Mouse (Mus musculus): ENCODE data around the gene Mup6. TPM values are rescaled to one million over a fixed set of nuclear protein-coding genes. Genes with fewer than 3 reads are reported as not detected.
"Not testable (repeated sequence)": the region's sequence is repeated elsewhere in the genome, so short reads cannot be mapped to it uniquely, and the experiment has no call there.

Gene Mup6
- not detected in 2 replicates for polyA plus RNA-seq (2016; fragmentation: Nextera tagmentation; extraction: Ambion mirVana)

DNA sequence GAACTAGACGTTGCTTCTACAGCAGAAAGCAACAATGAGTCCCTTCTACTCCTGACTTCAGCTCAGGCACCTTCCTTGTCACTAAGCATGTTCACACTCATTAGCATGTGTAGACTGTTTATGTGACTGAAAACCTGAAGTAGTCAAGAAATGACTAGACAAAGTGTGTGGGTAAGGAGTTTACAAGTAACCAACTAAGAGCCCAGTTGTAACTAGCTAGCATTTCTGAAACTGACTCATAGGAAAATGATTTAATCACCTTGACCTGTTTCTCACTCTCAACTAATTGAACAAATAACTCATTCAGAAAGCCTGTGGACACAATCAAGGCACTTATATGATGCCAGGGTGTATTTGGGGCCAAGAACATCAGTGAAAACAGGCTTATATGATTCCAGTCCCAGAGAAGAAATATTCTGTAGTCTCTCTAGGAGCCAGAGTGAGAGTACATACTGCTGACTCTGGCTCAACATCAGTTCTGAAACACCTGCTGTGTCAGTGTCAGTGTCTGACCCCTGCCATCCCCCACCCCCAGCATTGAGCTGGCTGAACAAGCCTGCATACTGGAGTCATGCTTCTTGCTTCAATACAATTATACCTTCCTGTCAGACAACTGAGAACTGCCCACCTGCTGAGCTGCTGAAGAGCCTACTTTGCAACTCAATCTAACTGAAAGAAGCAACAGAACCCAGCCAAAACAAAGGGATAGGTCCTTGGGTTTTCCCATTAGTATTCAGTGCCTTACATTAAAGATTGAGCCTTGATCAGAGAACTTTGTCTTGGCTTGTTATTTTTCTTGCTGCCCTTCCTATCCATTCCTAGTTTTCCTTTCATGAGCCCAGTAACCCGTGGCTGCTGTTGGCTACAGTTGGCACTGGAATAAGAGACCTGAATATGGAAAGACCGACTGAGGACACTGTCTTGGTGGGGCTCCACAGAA is at the start of gene Mup6:
Gene Mup6, plus strand, starts transcription at position 890 of the 940 bp plus-strand sequence.
- H3K4me3 ChIP-seq, result no peak within 1 kb of the TSS
- no peak for DNase-seq (ENCODE audit: low spot score)
- no peaks in the 10 kb centered on the region for H3K36me3 ChIP-seq
- H3K9me3 ChIP-seq (replicated peaks), result no peaks in the 10 kb centered on the region
- WGBS, result 47% methylated on average over 3 of the region's 3 CpGs
- no peak within 1 kb of the TSS for H3K27ac ChIP-seq
- no peaks in the 10 kb centered on the region for H3K4me1 ChIP-seq
- H3K27me3 ChIP-seq (ENCODE audit: low read depth, poor library complexity, severe bottlenecking), result no peaks in the 10 kb centered on the region

DNA sequence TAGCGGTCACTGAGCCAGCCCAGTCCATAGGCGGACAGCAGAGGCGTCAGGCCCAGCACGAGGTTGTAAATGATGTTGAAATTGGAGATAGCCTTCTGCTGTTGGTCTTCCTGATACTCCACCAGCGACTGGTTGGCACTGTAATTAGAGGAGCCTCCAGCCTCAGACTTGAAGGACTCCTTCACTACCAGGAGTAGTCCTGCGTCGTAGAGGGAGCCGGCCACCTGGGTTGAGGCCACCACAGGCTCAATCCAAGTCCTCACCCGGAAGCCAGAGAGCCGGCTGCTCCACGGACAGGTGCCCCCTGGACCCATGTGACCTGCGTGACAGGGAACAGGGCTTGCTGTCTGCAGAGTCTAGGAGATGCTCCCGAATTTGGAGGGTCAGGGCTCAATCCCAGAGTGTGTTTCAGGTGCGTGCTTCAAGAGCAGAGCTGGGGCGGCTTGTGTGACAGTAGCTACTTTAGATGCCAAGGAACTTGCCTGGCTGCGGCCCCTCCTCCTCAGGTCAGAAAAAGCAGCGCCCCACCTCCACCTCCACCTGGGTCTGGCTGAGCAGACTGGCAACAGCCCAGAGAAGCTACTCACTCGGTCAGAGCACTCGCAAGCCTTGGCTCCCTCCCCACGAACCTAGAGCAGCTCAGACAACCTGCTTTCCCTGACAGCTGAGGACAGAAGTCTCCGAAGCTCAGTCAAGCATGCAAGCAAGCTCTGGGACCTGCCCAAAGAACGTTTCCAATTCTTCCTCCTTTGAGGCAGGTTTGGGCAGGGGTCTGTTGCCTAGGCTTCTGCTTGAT is 49.3 kb upstream of the Mup6 start, which contains the start of gene Slc46a2:
Gene Slc46a2, minus strand, starts transcription at position 449 of the 796 bp plus-strand sequence.
- WGBS, result 17% methylated on average over 22 of the region's 22 CpGs
- peaks cover 9% of the 10 kb centered on the region for H3K4me1 ChIP-seq
- peaks cover 33% of the 10 kb centered on the region for H3K27me3 ChIP-seq (ENCODE audit: low read depth, poor library complexity, severe bottlenecking)
- no peaks in the 10 kb centered on the region for H3K36me3 ChIP-seq
- no peak within 1 kb of the TSS for H3K27ac ChIP-seq
- no peaks in the 10 kb centered on the region for H3K9me3 ChIP-seq (replicated peaks)
- no peak for DNase-seq (ENCODE audit: low spot score)
- peak within 1 kb of the TSS; percentile 11; the same call in 1 of the 2 replicates for H3K4me3 ChIP-seq

DNA sequence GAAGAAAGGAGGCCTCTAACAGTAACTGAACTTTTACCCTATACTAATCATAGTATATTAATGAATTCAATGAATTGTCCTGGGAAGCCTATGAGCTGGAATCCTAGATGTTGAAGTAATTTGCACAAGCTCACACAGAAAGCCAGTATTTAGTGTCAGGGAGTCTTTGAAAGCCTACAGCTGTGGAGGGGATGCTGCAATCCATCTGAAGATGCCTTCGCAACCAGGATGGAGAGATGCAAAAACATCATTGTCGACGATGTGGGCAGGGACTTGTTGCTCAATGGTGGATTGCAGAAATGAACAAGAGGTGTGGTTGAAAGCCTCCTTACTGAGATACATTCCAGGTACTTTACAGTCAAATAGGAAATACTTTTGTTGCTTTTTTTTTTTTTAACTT is 46.1 kb upstream of the Mup6 start:
- no peak overlapping the region for H3K4me3 ChIP-seq
- peaks cover 9% of the 10 kb centered on the region for H3K4me1 ChIP-seq
- 91% methylated on average over 3 of the region's 3 CpGs for WGBS
- H3K9me3 ChIP-seq (replicated peaks), result no peaks in the 10 kb centered on the region
- DNase-seq (ENCODE audit: low spot score), result no peak
- no peaks in the 10 kb centered on the region for H3K36me3 ChIP-seq
- H3K27me3 ChIP-seq (ENCODE audit: low read depth, poor library complexity, severe bottlenecking), result peaks cover 33% of the 10 kb centered on the region
- H3K27ac ChIP-seq, result no peak overlapping the region

DNA sequence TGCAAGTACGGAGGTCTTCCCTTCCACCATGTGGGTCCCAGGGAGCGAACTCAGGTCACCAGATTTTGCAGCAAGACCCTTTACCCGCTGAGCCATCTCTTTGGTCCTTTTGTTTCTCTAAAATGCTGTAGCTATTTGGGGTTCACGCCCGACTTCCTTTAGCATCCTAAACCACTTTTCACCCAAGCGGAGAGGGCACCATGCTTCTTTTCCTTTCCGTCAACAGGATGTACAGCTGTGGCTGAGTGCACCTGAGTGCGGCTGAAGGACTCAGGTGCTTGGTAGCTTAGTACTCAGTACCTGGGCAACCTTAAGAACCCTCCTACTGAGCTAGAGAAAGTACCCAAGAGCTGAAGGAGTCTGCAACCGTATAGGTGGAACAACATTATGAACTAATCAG is 39.0 kb upstream of the Mup6 start:
- no peak overlapping the region for H3K4me3 ChIP-seq
- H3K4me1 ChIP-seq, result no peaks in the 10 kb centered on the region
- H3K27me3 ChIP-seq (ENCODE audit: low read depth, poor library complexity, severe bottlenecking), result no peaks in the 10 kb centered on the region
- H3K27ac ChIP-seq, result no peak overlapping the region
- WGBS, result 93% methylated on average over 9 of the region's 9 CpGs
- no peaks in the 10 kb centered on the region for H3K9me3 ChIP-seq (replicated peaks)
- DNase-seq (ENCODE audit: low spot score), result no peak
- no peaks in the 10 kb centered on the region for H3K36me3 ChIP-seq

DNA sequence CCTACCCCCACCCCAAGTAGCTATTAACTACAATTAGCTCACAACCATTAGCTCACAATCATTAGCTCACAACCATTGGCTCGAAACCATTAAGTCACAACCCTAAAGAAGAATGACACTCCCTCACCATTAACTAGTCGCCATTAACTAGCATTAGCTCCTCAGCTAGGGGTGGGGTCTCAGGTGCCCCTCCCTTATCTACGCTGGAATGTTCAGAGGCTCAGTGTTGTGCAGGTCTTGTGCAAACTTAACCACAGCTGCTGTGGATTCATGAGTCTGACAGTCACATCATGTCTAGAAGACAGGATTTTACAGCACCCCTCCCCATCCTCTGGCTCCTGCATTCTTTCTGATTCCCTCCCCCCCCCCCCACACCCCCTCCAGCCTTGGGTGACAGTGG is 36.4 kb upstream of the Mup6 start:
- H3K27ac ChIP-seq, result no peak overlapping the region
- no peaks in the 10 kb centered on the region for H3K9me3 ChIP-seq (replicated peaks)
- H3K4me3 ChIP-seq, result no peak overlapping the region
- no peaks in the 10 kb centered on the region for H3K36me3 ChIP-seq
- H3K27me3 ChIP-seq (ENCODE audit: low read depth, poor library complexity, severe bottlenecking), result no peaks in the 10 kb centered on the region
- 79% methylated on average over 3 of the region's 3 CpGs for WGBS
- DNase-seq (ENCODE audit: low spot score), result no peak
- no peaks in the 10 kb centered on the region for H3K4me1 ChIP-seq

DNA sequence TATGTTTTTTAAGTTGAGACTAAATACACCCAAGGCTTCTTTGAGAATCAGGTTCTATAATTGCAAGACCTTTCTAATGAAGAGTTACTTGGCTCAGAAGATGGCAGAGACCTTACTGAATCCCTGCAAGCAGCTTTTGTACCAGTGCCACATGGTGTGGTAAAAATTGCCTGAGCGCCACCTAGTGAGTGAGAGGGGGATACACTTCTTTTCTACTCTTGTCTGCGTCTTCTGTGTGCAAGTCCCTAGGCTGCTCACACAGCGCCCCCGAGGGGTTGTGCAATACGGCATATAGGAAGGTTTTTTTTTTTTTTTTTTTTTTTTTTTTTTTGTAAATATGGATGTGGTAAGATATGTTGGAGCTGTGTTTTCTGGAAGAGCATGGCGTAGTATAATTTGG is 35.7 kb upstream of the Mup6 start:
- DNase-seq (ENCODE audit: low spot score), result peak; percentile 54
- 24% methylated on average over 6 of the region's 6 CpGs for WGBS
- H3K4me1 ChIP-seq, result no peaks in the 10 kb centered on the region

DNA sequence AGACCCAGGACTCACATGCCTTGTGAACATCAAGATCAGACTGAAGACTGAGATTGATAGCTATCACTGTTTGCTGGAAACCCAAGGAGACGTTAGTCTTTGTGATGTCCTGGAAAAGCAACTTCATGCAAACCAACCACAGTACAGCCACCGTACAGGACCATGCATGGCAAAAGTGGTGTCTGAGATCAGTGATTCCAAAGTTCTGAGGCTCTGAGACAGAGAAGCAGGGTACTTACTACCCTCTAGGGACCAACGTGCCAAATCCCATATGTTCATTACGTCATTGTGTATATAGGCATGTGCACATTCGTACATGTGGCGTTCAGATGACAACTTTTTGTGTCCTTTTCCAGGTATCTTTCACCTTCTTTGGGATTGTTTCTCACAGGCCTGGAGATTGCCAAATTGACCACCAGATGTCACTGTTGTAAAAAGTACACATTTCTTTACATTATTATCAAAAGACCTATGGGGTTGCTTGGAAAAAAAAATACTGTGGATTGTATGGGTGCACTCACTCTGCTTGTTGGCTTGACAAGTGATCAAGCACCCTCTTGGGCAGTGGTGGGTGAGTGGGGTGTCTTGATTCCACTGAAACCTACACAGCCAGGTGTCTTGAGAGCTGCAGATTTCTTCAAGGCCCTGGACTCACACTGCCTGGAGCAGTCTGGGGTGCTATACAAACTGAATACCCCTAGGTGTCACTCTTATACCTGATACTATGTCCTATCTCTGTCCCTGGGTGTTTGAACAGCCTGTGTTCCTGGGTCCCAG is 31.4 kb upstream of the Mup6 start:
- Histone ChIP-seq H3K4me3 (no peak overlapping the region), H3K36me3 (no peaks in the 10 kb centered on the region), H3K4me1 (no peaks in the 10 kb centered on the region), H3K9me3 (replicated peaks) (no peaks in the 10 kb centered on the region), H3K27me3 (ENCODE audit: low read depth, poor library complexity, severe bottlenecking) (no peaks in the 10 kb centered on the region), H3K27ac (no peak overlapping the region)
- WGBS, result 60% methylated on average over 6 of the region's 6 CpGs
- no peak for DNase-seq (ENCODE audit: low spot score)

More for the DNA sequence above, 35.7 kb upstream of the Mup6 start:
- no peak overlapping the region for H3K27ac ChIP-seq
- no peaks in the 10 kb centered on the region for H3K36me3 ChIP-seq
- H3K9me3 ChIP-seq (replicated peaks), result no peaks in the 10 kb centered on the region
- H3K4me3 ChIP-seq, result no peak overlapping the region
- H3K27me3 ChIP-seq (ENCODE audit: low read depth, poor library complexity, severe bottlenecking), result no peaks in the 10 kb centered on the region

DNA sequence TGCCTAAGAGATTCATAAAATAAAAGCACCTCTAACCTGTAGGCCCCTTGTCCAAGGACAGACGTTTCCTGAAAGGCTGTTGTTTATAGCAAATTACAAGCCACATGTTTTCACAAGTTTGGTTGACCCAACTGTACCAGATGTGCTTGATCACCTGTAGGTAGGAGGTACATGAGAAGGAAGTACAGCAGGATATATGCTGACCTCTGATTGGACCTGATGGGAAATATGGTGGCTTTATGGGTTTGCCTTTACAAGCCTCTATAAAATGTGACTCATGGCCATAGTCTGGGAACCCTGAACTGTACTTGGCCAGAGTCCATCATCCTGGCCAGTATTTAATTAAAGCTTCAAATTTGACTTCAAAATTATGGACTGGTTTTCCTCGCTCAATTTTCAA is 26.6 kb upstream of the Mup6 start:
- H3K36me3 ChIP-seq, result no peaks in the 10 kb centered on the region
- 76% methylated on average over 2 of the region's 2 CpGs for WGBS
- H3K4me3 ChIP-seq, result no peak overlapping the region
- DNase-seq (ENCODE audit: low spot score), result no peak
- no peaks in the 10 kb centered on the region for H3K4me1 ChIP-seq
- no peaks in the 10 kb centered on the region for H3K9me3 ChIP-seq (replicated peaks)
- no peak overlapping the region for H3K27ac ChIP-seq
- H3K27me3 ChIP-seq (ENCODE audit: low read depth, poor library complexity, severe bottlenecking), result no peaks in the 10 kb centered on the region

DNA sequence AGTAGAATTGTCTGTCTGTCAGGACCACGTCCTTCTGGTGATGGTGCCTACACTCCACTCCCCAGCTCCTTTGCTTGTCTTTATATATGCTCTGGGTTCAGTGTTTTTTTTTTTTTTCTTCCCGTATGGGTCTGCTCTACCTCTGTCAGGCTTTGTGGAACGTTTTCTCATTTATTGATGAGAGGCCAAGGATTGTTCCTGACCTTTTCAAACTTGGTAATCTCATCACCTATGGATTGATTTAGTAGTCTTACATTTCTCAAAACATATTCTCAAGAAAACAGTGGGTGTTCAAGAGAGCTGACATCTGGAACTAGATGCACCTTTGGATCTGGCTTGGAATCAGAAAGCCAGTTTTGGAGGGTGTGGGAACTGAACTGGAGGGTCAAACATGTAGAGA is 3.5 kb upstream of the Mup6 start, which contains the start of gene Mup4:
Gene Mup4, minus strand, starts transcription at position 101 of the 400 bp plus-strand sequence.
- WGBS, result 84% methylated on average over 3 of the region's 3 CpGs

DNA sequence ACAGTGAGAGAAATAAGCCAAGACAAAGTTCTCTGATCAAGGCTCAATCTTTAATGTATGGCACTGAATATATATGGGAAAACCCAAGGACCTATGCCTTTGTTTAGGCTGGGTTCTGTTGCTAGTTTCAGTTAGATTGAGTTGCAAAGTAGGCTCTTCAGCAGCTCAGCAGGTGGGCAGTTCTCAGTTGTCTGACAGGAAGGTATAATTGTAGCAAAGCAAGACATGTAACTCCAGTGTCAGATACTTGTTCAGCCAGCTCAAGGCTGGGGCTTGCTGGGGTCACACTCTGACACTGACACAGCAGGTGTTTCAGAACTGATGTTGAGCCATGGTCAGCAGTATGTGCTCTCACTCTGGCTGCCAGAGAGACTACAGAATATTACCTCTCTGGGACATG is 33.8 kb downstream of the Mup6 start:
- H3K9me3 ChIP-seq (replicated peaks); H3K36me3 ChIP-seq; H3K4me1 ChIP-seq; DNase-seq (ENCODE audit: low spot score); H3K4me3 ChIP-seq; H3K27ac ChIP-seq; H3K27me3 ChIP-seq (ENCODE audit: low read depth, poor library complexity, severe bottlenecking): not testable (repeated sequence)

More for the DNA sequence above, 3.5 kb upstream of the Mup6 start, which contains the start of gene Mup4:
- Histone ChIP-seq H3K36me3 (no peaks in the 10 kb centered on the region), H3K9me3 (replicated peaks) (no peaks in the 10 kb centered on the region), H3K4me3 (no peak within 1 kb of the TSS), H3K4me1 (no peaks in the 10 kb centered on the region), H3K27me3 (ENCODE audit: low read depth, poor library complexity, severe bottlenecking) (no peaks in the 10 kb centered on the region), H3K27ac (no peak within 1 kb of the TSS)
- no peak for DNase-seq (ENCODE audit: low spot score)

DNA sequence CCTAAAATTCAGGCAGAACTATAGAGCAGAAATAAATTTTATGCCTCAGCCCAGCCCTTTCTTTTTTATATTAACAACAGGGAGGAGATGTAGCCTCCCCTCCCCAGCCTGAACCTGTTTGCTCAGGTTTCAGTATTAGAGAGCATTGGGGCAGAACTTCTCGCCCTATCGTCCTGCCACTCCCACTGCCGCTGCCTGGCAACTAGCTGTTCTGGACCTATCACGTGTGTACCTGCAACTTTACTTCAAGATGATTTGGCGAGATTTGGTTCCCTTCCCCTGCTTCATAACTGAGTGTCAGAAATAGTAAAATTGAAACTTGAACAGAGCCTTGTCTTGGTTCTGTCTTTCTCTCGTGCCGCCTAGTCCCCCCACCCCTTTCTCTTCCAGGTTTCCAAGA is 56.0 kb downstream of the Mup6 start:
- DNase-seq (ENCODE audit: low spot score); H3K9me3 ChIP-seq (replicated peaks); H3K36me3 ChIP-seq; H3K27me3 ChIP-seq (ENCODE audit: low read depth, poor library complexity, severe bottlenecking); H3K27ac ChIP-seq; H3K4me3 ChIP-seq; H3K4me1 ChIP-seq: not testable (repeated sequence)
- WGBS, result 92% methylated on average over 7 of the region's 7 CpGs

DNA sequence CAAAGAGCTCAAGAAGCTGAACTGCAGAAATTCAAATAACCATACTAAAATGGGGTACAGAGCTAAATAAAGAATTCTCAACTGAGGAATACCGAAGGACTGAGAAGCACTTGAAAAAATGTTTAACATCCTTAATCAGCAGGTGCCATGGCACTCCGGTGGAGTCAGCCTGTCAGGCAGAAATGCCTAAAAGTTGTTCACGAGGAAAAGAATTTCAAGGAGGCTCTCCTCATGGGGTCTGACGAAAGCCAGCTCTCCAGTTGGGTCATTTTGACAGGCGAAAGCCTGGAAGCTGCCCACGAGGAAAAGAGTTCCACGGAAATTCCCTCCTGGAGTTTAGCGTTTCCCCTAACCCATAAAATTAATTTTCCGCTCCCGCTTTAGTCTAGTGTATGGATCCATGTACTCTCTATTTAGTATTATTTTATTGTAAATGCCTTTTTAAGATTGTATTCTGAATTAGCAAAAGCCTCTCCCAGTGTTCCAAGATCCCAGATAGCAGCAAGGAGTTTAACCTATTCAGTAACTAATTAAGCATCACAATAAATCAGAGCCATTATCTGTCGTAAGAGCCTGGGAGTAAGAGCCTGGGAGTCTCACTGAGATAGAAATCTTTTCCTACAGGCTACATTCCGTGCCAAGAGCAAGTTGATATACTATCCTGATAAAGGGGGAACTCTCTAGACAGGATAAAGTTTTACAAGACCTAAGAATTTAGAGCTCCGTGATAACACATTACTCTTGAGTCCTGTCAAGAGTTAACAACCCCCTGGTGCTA is 65.4 kb downstream of the Mup6 start:
- not testable (repeated sequence) for H3K9me3 ChIP-seq (replicated peaks); H3K27ac ChIP-seq; H3K4me3 ChIP-seq; DNase-seq (ENCODE audit: low spot score); H3K36me3 ChIP-seq; H3K4me1 ChIP-seq; H3K27me3 ChIP-seq (ENCODE audit: low read depth, poor library complexity, severe bottlenecking)
- 74% methylated on average over 13 of the region's 13 CpGs for WGBS

Data from limb, embryonic 10.5 days (tissue).